Mouse (Mus musculus) heart, adult 2 months (tissue): ENCODE results near the gene Igf1.

ENCODE experiments used
- CTCF ChIP-seq: fragments of 200-600 bp; IDR thresholded peaks from 2 replicates; pipeline ENCODE4 v1.8.1; 2022; ENCODE audit warnings: antibody characterized with exemption, mild to moderate bottlenecking, moderate library complexity
- EP300 ChIP-seq: fragments of 200-500 bp; IDR thresholded peaks from 2 replicates; pipeline ENCODE4 v1.6.1; 2011; ENCODE audit warnings: low read depth, low read length, control low read depth; ENCODE audit not compliant: insufficient read depth
- POLR2A ChIP-seq: fragments of 200-500 bp; IDR thresholded peaks from 2 replicates; pipeline ENCODE4 v1.6.1; 2011; ENCODE audit warnings: mild to moderate bottlenecking, low read depth, low read length, control low read depth; ENCODE audit not compliant: insufficient read depth

- TF ChIP-seq EP300: no peak
- no peak for TF ChIP-seq CTCF
- no peak for TF ChIP-seq POLR2A
Observed at GRCm38 (mm10) chr10:87830012-87830411, 28.1 kb upstream of the Igf1 start.
